Mouse (Mus musculus) lung, postnatal 14 days (tissue): ENCODE data around the gene Psmd11.
A peak's percentile ranks its signal among the peaks of the same experiment; 100 is the strongest.
"Not testable (repeated sequence)": the region's sequence is repeated elsewhere in the genome, so short reads cannot be mapped to it uniquely, and the experiment has no call there.

Source experiments
- DNase-seq: peaks from one replicate; pipeline ENCODE4 v3.0.0; 2021

Gene Psmd11

DNA sequence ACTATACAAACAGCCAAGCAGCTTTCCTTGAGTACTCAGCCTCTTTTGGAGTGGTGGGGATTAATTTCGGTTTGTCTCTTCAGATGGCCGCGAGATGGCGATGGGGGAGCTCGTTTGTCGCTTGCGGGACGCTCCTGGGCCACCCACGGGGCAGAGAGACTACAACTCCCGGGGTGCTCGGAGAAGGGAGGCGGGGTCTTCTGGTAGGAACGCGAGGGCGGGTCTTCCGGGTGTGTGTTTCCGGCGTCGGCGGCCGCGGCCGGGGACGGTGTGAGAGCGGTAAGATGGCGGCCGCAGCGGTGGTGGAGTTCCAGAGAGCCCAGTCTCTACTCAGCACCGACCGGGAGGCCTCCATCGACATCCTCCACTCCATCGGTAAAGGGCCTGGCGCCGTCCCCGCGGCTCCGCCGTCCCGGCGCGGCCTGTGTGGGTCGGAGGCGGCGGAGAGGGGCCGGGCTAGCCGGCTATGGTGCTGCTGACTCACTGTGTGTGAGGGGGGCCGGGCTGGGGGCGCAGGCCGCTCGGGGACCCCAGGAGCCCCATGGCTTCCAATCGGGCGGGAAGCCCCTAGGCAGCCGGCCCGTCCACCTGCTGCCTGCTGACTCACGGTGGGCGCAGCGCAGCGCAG lies at the start of gene Psmd11:
TSS of gene Psmd11 (plus strand) at position 235 of the 628 bp plus-strand sequence.
- DNase-seq, result peak; percentile 95

DNA sequence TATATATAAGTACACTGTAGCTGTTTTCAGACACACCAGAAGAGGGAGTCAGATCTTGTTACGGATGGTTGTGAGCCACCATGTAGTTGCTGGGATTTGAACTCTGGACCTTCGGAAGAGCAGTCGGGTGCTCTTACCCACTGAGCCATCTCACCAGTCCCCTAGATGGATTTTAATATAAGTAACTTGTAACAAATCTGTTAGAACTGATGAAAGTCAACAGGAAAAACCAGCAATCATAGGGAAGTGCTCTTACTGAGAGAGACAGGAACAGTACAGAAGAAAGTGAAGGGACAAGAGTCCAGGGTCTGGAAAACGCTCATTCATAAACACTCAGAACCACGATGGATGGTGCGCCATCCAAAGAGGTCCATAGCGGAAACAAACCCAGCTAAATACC lies 49.2 kb upstream of the Psmd11 start:
- not testable (repeated sequence) for DNase-seq

DNA sequence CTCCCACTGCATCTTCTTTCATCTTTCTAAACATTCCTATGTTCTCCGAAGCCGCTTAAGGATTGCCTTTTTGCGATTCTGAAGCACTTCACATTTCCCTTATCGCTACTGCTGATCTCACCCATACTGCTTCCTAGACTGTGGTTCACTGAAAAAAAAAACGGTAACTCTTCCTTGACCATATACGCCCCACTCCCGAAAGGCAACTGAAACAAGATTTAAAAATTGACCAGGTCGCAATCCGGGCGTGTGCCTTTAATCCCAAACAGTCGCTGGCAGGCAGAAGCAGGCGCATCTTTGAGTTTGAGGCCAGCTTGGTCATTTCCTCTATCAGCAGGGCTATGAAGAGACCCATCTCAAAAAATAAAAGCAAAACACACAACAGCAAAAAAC lies 45.8 kb upstream of the Psmd11 start:
- no peak for DNase-seq

DNA sequence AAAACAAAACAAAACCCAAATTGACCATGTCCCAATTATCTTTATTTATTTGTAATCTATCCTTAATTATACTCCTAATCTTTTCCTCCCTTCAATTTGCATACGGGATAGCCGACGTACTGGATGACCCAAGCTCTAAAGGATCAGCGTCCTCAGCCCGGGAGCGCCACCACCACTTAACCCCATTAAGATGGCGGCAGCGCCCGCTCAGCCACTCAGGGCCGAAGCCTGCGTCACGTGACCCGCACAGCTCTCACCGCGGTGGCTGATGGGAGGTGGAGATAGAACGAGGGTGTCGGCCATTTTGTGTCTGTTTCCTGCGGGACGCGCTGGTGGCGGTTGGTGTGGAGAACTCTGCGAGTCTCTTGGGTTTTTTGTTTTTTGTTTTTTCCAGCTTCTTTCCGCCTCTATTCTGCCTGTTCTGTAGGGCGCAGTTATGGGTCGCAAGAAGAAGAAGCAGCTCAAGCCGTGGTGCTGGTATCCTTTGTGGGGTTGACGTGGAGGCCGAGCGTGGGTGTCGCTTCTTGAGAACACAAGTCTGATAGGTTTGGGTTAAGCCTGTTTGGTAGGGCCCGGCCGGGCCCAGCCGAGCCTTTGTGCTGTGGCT lies 45.3 kb upstream of the Psmd11 start, which contains the start of gene Zfp207:
TSS of gene Zfp207 (plus strand) at position 261 of the 607 bp plus-strand sequence.
- peak; percentile 98 for DNase-seq

DNA sequence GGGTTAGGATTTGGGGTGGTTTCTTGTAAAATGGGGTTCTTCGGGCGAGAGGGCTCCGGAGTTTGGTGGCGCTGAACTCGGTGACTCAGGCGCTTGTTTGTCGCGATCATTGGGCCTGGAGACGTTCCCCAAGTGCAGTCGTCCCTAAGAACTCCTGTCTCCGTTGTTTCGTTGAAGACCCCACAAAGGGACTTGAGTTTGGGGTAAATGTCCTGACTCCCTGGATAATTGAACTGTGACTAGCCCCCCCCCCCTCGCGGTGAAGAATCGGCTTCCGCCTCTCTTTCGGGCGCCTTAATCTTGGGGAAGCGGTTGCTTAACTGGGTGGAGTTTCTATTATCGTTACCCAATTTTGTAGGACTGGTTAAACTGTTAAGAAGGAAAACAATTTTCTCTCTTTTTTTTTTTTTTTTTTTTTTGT lies 44.8 kb upstream of the Psmd11 start:
- peak; percentile 35 for DNase-seq

DNA sequence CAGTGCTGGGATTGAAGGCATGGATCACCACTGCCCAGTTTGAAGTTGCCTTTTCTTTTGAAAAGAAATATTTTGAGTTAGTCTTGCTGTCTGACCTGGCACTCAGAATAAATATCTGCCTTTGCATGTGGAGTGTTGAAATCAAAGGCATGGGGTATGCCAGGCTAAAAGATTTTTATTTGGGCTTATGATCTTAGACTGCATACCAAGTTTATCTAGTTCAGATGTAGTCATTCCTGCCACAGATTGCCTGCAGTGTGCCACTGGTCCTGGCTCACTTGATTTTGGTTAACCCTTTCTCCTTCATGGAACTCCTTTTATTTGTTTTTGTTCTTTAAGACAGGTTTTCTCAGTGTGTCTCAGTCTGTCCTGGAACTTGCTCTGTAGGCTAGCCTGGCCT lies 44.0 kb upstream of the Psmd11 start:
- no peak for DNase-seq

DNA sequence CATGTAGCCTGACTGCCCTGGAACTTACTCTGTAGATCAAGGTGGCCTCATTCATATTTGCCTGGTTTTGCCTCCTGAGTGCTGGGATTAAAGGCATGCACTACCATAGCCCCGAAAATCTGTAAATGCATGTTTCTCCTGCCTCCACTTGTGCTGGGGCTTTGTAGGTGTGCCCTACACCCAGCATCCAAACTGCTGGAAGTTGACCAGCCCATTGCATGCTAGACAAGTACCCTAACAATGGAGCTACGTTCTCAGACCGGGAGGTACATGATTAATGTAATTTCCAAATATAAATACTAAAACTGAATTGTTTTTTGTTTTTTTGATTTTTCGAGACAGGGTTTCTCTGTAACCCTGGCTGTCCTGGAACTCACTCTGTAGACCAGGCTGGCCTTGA lies 43.4 kb upstream of the Psmd11 start:
- no peak for DNase-seq

DNA sequence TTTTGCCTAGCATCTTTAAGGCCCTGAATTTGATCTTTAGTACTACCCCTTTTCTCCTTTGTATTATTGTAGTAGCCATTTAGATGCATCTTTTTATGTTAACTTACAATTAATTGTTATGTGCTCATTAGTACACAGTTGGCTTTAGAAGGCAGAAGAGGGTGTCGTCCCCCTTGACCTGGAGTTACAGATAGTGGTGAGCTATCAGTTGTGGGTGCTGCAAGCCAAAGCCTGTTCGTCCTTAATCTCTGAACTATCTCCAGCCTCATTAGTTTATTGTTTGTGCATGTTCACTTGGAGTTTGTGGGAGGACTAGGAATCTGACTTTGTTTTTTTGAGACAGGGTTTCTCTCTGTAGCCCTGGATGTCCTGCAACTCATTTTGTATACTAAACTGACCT lies 41.6 kb upstream of the Psmd11 start:
- DNase-seq, result no peak

DNA sequence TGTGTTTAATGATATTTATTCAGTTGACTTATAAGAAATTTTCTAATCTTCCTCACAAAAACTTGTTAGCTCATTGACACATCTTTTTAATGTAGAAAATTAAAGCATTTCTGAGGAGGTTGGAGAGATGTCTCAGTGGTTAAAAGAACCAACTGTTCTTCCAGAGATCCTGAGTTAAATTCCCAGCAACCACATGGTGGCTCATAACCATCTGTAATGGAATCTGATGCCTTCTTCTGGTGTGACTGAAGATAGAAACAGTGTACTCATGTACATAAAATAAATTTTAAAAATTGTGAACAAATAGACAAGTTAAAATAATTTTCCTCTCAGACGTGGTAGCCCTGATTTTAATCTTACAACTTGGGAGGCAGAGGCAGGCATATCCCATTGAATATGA lies 38.5 kb upstream of the Psmd11 start:
- no peak for DNase-seq

DNA sequence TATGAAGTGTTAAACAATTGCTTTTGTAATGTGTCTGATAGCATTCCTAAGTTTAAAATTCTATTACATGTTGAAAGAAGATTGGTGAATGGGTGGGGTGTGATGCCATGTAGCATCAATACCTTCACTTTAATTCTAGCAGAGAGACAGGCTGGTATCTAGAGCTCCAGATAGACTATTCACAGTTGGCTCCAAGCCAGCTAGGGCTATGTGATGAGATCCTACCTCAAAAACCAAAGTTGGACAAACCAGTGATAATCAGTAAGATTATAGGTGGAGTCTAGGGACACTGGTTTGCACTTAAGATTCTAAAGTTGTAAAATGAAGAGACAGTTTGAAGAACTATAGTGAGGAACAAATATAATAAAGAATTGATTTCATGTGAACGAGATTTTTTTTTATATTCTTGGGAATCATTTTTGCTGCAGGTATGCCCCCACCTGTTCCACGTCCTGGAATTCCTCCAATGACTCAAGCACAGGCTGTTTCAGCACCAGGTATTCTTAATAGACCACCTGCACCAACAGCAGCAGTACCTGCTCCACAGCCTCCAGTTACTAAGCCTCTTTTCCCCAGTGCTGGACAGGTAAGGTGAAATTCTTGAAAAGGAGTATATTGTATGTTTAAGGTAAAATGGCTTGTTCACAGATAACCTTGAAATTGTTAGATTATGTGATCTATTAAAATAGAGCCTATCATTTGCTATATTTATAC lies 36.9 kb upstream of the Psmd11 start:
- no peak for DNase-seq

DNA sequence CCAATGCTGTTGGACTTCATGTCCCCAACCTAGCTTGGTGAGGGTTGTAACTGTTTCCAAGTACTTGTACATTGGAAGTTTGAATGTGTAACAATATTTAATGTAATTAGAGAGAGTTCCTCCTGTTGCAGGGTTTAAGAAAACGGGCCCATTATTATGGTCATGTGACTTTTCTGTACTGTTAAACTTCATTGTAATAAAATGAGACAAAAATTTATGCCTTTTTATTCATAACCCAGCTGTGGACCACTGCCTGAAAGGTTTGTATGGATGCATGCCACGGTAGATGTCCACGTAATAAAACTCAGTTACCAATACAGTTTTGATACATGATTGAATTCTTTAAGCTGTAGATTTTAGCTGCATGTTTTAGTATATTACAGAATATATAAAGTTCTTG lies 32.5 kb upstream of the Psmd11 start:
- DNase-seq, result no peak

DNA sequence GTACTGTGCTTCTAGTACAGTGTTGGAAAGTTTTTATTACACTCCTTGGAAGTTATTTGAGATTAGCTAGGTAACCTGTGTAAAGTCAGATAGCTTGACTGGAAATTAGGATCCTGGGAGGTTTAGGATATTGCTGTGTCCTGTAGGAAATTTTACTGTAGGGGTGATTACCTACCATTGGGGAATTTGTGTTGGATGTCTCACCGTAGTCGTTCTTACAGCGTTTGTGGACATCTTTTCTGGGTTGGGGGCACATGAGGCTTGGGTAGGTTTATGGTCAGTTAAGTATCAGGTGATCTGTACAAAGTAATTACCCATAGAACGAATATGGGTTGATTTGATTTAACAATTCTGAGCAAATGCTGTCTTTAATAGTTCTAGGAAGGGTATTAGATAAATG lies 31.8 kb upstream of the Psmd11 start:
- no peak for DNase-seq

DNA sequence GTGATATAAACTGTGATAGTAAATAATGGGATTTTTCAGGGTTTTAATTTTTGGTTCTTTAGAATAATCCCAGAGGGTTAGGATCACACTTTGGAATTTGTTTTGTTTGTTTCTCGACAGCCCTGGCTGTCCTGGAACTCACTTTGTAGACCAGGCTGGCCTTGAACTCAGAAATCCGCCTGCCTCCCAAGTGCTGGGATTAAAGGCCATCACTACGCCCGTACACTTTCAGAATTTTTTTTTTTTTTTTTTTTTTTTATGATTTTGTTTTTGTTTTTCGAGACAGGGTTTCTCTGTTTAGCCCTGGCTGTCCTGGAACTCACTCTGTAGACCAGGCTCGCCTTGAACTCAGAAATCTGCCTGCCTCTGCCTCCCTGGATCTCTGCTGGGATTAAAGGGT lies 20.5 kb upstream of the Psmd11 start:
- DNase-seq, result not testable (repeated sequence)

DNA sequence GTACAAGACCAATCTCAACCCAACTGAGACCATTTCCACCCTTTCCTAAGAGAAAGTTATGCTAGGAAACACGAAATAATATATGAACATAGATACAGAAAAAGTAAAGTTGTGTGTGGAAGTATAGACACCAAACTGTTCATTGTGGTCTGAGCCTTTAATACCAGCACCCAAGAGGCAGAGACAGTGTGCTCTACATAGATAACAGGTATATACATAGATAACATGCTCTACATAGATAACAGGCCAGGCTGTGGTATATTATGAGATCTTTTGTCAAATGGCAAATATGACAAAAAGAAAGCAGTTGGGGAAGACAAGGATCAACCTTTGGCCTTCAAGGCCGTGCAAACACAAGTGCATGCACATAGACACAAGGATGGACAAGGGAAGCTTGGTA lies 18.0 kb upstream of the Psmd11 start:
- DNase-seq, result no peak

DNA sequence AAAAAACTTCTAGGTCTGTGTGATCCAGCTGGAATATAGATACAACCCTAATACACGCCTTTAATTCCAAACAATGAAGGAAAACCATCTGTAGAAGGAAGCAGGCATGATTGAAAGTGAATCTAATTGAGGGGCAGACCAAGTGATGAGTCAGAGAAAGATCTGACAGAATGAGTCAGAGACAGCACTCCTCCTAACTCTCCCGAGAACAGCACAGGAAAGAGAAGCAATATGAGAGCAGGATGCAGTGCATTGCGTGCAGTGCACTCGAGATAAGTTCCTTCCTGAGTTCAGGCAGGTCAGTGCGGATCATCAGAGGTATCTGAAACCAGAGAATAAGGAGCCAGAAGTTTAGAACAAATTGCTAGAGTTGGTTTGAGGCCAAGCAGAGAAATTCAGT lies 11.3 kb upstream of the Psmd11 start:
- DNase-seq, result no peak

DNA sequence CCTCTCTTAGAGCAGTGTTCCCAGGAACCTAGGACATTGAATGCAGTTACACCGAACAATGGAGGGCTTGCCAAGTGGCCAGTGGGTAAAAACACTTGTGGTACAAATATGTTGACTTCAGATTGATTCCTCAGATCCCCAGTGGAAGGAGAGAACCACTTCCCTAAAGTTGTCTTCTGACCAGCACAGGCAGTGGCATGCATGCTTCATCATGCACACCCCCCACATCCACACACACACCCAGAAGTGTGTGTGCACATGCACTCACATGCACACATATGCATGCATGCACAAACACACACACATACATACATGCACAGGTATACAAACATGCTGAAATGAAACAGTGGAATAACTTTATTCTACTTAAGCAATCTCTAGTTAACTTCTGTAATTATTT lies 8.7 kb upstream of the Psmd11 start:
- no peak for DNase-seq

DNA sequence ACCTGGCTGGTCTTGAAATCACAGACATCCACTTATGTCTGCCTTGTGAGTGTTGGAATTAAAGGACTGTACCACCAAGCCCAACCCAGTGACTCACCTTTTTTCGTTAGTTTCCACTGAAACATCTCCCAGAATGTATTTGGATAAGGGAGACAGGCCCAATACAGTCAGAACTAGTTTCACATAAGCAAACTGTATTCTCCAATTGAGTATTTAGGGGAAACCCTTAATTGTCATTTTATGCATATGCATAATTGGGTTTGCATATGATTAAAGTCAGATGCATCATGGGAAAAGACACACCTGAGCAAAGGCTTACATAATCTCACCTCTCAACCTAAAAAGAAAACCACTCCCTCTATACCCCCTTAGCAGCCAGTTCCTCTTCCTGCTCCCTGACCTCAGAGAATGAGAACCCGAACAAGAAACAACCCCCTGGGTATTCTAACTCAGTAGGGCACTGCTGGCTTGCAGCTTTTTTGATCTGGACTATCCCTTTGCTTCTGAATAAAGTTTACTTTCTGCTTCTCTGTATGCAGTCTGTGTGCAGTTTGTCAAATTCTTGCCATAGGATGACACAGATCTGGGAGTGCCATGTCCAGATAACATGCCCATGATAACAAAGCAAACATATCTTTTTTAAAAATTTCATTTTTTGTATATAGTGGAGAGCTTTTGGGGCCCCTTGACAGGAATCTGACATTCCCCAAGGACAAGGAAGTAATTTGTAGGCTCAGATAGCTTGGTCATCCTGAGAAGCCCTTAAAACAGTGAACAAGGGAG lies 8.0 kb upstream of the Psmd11 start:
- no peak for DNase-seq

DNA sequence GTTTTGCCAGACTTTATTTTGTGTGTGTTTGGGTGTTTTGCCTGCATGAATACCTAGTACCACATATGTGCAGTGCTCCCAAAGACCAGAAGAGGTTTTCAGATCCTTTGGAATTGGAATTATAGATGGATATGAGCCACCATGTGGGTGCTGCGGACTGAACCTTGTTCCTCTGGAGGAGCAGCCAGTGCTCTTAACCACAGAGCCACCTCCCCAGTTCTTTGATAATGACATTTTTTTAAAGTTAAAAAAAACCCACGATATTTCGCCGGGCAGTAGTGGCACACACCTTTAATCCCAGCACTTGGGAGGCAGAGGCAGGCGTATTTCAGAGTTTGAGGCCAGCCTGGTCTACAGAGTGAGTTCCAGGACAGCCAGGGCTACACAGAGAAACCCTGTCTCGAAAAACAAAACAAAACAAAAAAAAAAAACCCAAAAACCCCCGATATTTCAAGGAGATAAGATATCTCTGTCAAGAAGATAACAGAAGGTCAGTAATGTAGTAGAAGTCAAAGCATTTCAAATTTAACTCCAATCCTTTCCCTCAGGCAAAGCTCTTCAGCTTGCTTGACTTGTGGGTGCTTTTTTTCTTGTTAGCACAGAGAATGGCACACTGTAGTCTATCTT lies 6.9 kb upstream of the Psmd11 start:
- DNase-seq, result no peak

DNA sequence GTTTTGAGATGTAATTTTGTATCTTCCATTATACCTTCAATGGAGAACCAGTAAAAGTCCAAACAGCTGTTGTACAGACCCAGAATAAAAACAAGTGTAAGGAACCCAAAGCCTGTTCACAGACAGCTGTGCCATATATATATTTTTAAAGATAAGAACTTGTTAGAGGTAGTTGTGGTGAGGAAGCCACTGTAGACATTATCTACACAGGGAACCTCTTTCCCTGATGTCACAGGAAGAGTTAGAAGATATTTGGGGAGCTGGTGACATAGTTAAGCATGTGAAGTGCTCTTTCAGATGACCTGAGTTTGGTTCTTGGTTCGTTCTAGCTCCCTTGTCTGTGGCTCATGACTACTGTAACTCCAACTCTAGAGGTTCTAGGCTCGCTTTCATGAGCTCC lies 3.7 kb upstream of the Psmd11 start:
- no peak for DNase-seq

DNA sequence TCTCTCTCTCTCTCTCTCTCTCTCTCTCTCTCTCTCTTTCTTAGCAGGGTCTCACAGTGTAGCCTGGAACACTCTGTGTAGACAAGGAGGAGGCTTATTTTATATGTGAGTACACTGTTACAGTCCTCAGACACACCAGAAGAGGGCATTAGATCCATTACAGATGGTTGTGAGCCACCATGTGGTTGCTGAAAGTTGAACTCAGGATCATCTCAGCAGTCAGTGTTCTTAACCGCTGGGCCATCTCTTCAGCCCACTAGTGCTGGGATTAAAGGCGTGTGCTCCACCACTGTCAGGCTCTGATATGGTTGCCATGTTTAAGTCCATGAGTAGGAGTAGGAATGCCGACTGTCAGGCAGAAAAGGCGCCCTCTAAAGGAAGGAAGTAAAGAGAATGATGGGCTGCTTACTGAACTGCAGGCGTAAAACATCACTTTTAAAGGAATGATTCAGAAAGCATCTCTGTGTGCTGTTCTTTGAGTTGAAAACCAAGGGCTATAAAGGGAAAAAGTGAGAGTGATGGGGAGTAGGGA lies 3.1 kb upstream of the Psmd11 start:
- DNase-seq, result no peak

DNA sequence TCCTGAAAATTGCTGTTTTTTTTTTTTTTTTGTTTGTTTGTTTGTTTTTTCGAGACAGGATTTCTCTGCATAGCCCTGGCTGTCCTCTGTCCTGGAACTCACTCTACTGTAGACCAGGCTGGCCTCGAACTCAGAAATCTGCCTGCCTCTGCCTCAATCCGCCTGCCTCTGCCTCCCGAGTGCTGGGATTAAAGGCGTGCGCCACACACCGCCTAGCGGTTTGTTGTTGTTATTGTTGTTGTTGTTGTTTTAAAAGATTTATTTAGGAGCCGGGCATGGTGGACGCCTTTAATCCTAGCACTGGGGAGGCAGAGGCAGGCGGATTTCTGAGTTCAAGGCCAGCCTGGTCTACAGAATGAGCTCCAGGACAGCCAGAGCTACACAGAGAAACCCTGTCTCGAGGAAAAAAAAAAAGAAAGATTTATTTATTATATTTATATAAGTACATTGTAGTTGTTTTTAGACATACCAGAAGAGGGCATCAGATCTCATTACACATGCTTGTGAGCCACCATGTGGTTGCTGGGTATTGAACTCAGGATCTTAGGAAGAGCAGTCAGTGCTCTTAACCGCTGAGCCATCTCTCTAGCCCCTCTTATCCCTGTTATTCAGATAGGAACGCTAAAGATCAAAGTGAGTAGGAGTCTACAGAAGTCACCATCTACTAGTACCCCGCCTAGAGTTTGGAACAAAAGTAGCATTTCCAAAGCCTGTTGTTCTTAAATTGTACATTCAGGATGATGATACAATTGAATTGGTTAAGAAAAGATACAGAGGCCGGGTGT lies 2.2 kb upstream of the Psmd11 start:
- not testable (repeated sequence) for DNase-seq

DNA sequence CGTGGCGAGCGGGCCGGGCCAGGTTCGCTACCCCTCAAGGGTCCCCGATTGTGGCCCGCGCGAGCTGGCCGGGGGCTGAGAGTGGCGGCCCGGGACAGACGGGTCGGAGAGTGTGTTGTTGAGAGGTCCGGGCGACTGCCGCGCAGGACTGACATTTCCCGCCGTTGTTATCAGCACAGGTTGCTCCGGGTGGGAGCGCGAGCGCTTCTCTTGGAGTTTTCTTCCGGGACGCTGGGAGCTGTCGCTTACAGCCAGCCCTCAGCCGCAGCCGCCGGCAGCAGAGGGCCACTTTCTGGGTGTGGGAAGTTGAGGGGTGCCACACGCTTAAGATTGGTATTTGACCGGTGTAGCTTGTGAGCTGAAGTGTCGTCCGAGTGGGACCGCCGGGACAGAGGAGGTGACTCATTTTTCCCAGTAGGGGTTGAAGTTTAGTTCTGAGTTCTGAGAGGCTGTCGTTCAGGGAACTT lies 627 bp downstream of the Psmd11 start:
- DNase-seq, result peak; percentile 34
